Mouse (Mus musculus) neural tube, embryonic 12.5 days (tissue): ENCODE measurements at regions not wholly inside any gene's neighbourhood (a gene's known extent, or its start where the extent isn't known, plus 50 kb on each side); places are given as distances from the start of the nearest gene placed in this dataset.
A peak's percentile ranks its signal among the peaks of the same experiment; 100 is the strongest.
"Not testable (repeated sequence)": the region's sequence is repeated elsewhere in the genome, so short reads cannot be mapped to it uniquely, and the experiment has no call there.

Experiments used
- ATAC-seq: fragments of 200-750 bp; cut with Nextera tagmentation; 2 replicates; pipeline ENCODE4 v1.8.0; 2017; ENCODE audit warnings: low read depth, mild to moderate bottlenecking, moderate TSS enrichment, moderate library complexity; ENCODE audit not compliant: low FRiP score
- H3K27ac ChIP-seq: fragments of 300-500 bp; sonication (generic); 2 replicates; pipeline ENCODE4 v1.5.1; 2016
- H3K27me3 ChIP-seq: fragments of 300-500 bp; sonication (generic); replicated peaks from 2 replicates; pipeline ENCODE4 v1.6.1; 2016; ENCODE audit warnings: mild to moderate bottlenecking
- H3K36me3 ChIP-seq: fragments of 300-500 bp; sonication (generic); 2 replicates; pipeline ENCODE4 v1.6.1; 2016; ENCODE audit warnings: mild to moderate bottlenecking
- H3K4me1 ChIP-seq: fragments of 300-500 bp; sonication (generic); 2 replicates; pipeline ENCODE4 v1.6.1; 2016
- H3K4me2 ChIP-seq: fragments of 300-500 bp; sonication (generic); replicated peaks from 2 replicates; pipeline ENCODE4 v1.6.1; 2016; ENCODE audit warnings: mild to moderate bottlenecking
- H3K4me3 ChIP-seq: fragments of 300-500 bp; sonication (generic); 2 replicates; pipeline ENCODE4 v1.5.1; 2016
- H3K9ac ChIP-seq: fragments of 300-500 bp; sonication (generic); 2 replicates; pipeline ENCODE4 v1.6.1; 2016; ENCODE audit warnings: mild to moderate bottlenecking
- H3K9me3 ChIP-seq: fragments of 300-500 bp; sonication (generic); 2 replicates; pipeline ENCODE4 v1.6.1; 2016; ENCODE audit warnings: mild to moderate bottlenecking
- WGBS: fragments of 180-500 bp; shearing (Covaris S2); methylation state at CpG from one replicate; pipeline ENCODE4 v1.1.7; 2016; 5-methylcytosine and 5-hydroxymethylcytosine counted together

- H3K4me1 ChIP-seq, result no peaks in the 10 kb centered on the region
- H3K4me2 ChIP-seq, result no peak overlapping the region
- no peak overlapping the region for H3K27ac ChIP-seq
- H3K9ac ChIP-seq, result no peak overlapping the region
- 88% methylated on average over 8 of the region's 8 CpGs for WGBS
- no peaks in the 10 kb centered on the region for H3K9me3 ChIP-seq
- no peak overlapping the region for H3K4me3 ChIP-seq
- H3K27me3 ChIP-seq, result no peaks in the 10 kb centered on the region
- H3K36me3 ChIP-seq, result no peaks in the 10 kb centered on the region
- no peak for ATAC-seq
These were observed 162.1 kb upstream of the G2e3 start for GRCm38 (mm10) chr12:51185751-51186150.

GRCm38 (mm10) chr12:51174906-51175756 lies 172.7 kb upstream of the G2e3 start:
- H3K27ac ChIP-seq, result no peak overlapping the region
- H3K4me2 ChIP-seq, result peak overlapping the region; percentile 47
- no peak overlapping the region for H3K4me3 ChIP-seq
- H3K9ac ChIP-seq, result no peak overlapping the region
- 24% methylated on average over 16 of the region's 16 CpGs for WGBS
- H3K4me1 ChIP-seq, result 0 out of 2 replicates have a peak, but pooled peaks cover 5% of the 10 kb centered on the region
- no peaks in the 10 kb centered on the region for H3K9me3 ChIP-seq
- H3K36me3 ChIP-seq, result no peaks in the 10 kb centered on the region
- ATAC-seq, result peak; percentile 61
- H3K27me3 ChIP-seq, result no peaks in the 10 kb centered on the region

- H3K4me1 ChIP-seq, result no peaks in the 10 kb centered on the region
- ATAC-seq, result no peak
These were observed 182.7 kb upstream of the G2e3 start for GRCm38 (mm10) chr12:51165186-51165585.

GRCm38 (mm10) chr12:51160995-51161394 lies 186.9 kb upstream of the G2e3 start:
- no peak overlapping the region for H3K4me2 ChIP-seq
- WGBS, result 89% methylated on average over 1 of the region's 1 CpGs
- 0 out of 2 replicates have a peak, but pooled peaks cover 3% of the 10 kb centered on the region for H3K9me3 ChIP-seq
- H3K36me3 ChIP-seq, result no peaks in the 10 kb centered on the region
- no peaks in the 10 kb centered on the region for H3K4me1 ChIP-seq
- H3K27me3 ChIP-seq, result no peaks in the 10 kb centered on the region
- no peak overlapping the region for H3K4me3 ChIP-seq
- ATAC-seq, result no peak
- no peak overlapping the region for H3K27ac ChIP-seq
- no peak overlapping the region for H3K9ac ChIP-seq

More at GRCm38 (mm10) chr12:51165186-51165585, 182.7 kb upstream of the G2e3 start:
- Histone ChIP-seq H3K9ac (no peak overlapping the region), H3K4me3 (no peak overlapping the region), H3K27me3 (no peaks in the 10 kb centered on the region), H3K4me2 (no peak overlapping the region), H3K9me3 (0 out of 2 replicates have a peak, but pooled peaks cover 3% of the 10 kb centered on the region), H3K27ac (no peak overlapping the region), H3K36me3 (no peaks in the 10 kb centered on the region)
- WGBS, result 92% methylated on average over 7 of the region's 7 CpGs

- no peak overlapping the region for H3K4me3 ChIP-seq
- ATAC-seq, result no peak
- no peaks in the 10 kb centered on the region for H3K36me3 ChIP-seq
- WGBS, result 88% methylated on average over 1 of the region's 1 CpGs
- no peak overlapping the region for H3K27ac ChIP-seq
- no peak overlapping the region for H3K4me2 ChIP-seq
- no peaks in the 10 kb centered on the region for H3K4me1 ChIP-seq
- no peaks in the 10 kb centered on the region for H3K27me3 ChIP-seq
- no peak overlapping the region for H3K9ac ChIP-seq
- H3K9me3 ChIP-seq, result 0 out of 2 replicates have a peak, but pooled peaks cover 3% of the 10 kb centered on the region
These were observed 187.7 kb upstream of the G2e3 start for GRCm38 (mm10) chr12:51160122-51160521.

GRCm38 (mm10) chr12:51147963-51148362 lies 199.9 kb upstream of the G2e3 start:
- H3K36me3 ChIP-seq, result no peaks in the 10 kb centered on the region
- H3K27ac ChIP-seq, result no peak overlapping the region
- H3K9ac ChIP-seq, result no peak overlapping the region
- ATAC-seq, result no peak
- no peak overlapping the region for H3K4me2 ChIP-seq
- H3K4me3 ChIP-seq, result no peak overlapping the region
- 71% methylated on average over 8 of the region's 8 CpGs for WGBS
- no peaks in the 10 kb centered on the region for H3K27me3 ChIP-seq
- no peaks in the 10 kb centered on the region for H3K9me3 ChIP-seq
- H3K4me1 ChIP-seq, result no peaks in the 10 kb centered on the region

- no peaks in the 10 kb centered on the region for H3K4me1 ChIP-seq
- no peaks in the 10 kb centered on the region for H3K9me3 ChIP-seq
- no peak for ATAC-seq
- no peak overlapping the region for H3K9ac ChIP-seq
- H3K27me3 ChIP-seq, result no peaks in the 10 kb centered on the region
- no peaks in the 10 kb centered on the region for H3K36me3 ChIP-seq
- H3K4me3 ChIP-seq, result no peak overlapping the region
- no peak overlapping the region for H3K4me2 ChIP-seq
- no peak overlapping the region for H3K27ac ChIP-seq
These were observed 204.0 kb upstream of the G2e3 start for GRCm38 (mm10) chr12:51143840-51144239.

GRCm38 (mm10) chr12:51143196-51143595 lies 204.7 kb upstream of the G2e3 start:
- 57% methylated on average over 3 of the region's 3 CpGs for WGBS
- Histone ChIP-seq H3K36me3 (no peaks in the 10 kb centered on the region), H3K27me3 (no peaks in the 10 kb centered on the region), H3K4me2 (no peak overlapping the region), H3K4me3 (no peak overlapping the region), H3K4me1 (no peaks in the 10 kb centered on the region), H3K9ac (no peak overlapping the region), H3K27ac (no peak overlapping the region), H3K9me3 (no peaks in the 10 kb centered on the region)
- no peak for ATAC-seq

- not testable (repeated sequence) for H3K4me2 ChIP-seq, H3K4me3 ChIP-seq, H3K9me3 ChIP-seq, H3K27me3 ChIP-seq, H3K27ac ChIP-seq, H3K36me3 ChIP-seq, ATAC-seq, H3K9ac ChIP-seq, H3K4me1 ChIP-seq
- 91% methylated on average over 5 of the region's 5 CpGs for WGBS
These were observed 214.2 kb upstream of the G2e3 start for GRCm38 (mm10) chr12:51133676-51134075.

- Histone ChIP-seq H3K36me3 (no peaks in the 10 kb centered on the region), H3K9me3 (no peaks in the 10 kb centered on the region), H3K27ac (no peak overlapping the region), H3K9ac (no peak overlapping the region), H3K27me3 (no peaks in the 10 kb centered on the region), H3K4me1 (no peaks in the 10 kb centered on the region), H3K4me2 (no peak overlapping the region), H3K4me3 (no peak overlapping the region)
- ATAC-seq, result no peak
These were observed 219.6 kb upstream of the G2e3 start for GRCm38 (mm10) chr12:51128274-51128673.

GRCm38 (mm10) chr12:51118781-51119180 lies 229.1 kb upstream of the G2e3 start:
- no peak overlapping the region for H3K9ac ChIP-seq
- H3K9me3 ChIP-seq, result no peaks in the 10 kb centered on the region
- no peak overlapping the region for H3K4me3 ChIP-seq
- no peaks in the 10 kb centered on the region for H3K4me1 ChIP-seq
- WGBS, result 95% methylated on average over 10 of the region's 10 CpGs
- H3K27ac ChIP-seq, result no peak overlapping the region
- no peak overlapping the region for H3K4me2 ChIP-seq
- no peaks in the 10 kb centered on the region for H3K27me3 ChIP-seq
- ATAC-seq, result no peak
- H3K36me3 ChIP-seq, result no peaks in the 10 kb centered on the region

GRCm38 (mm10) chr12:51118021-51118694 lies 229.7 kb upstream of the G2e3 start:
- Histone ChIP-seq H3K27ac (no peak overlapping the region), H3K36me3 (no peaks in the 10 kb centered on the region), H3K4me2 (no peak overlapping the region), H3K9ac (no peak overlapping the region), H3K4me3 (no peak overlapping the region), H3K4me1 (no peaks in the 10 kb centered on the region), H3K27me3 (no peaks in the 10 kb centered on the region), H3K9me3 (no peaks in the 10 kb centered on the region)
- WGBS, result 91% methylated on average over 14 of the region's 14 CpGs
- no peak for ATAC-seq
